Mouse (Mus musculus): ENCODE data around the gene Bcat2. TPM values are rescaled to one million over a fixed set of nuclear protein-coding genes. Genes with fewer than 3 reads are reported as not detected.

Bcat2 gene
- total and polyA plus RNA-seq, 3 experiments = 45.9 to 178 (median 114) TPM

- DNase-seq (ENCODE audit: low spot score) = no peak
- no peaks in the 10 kb centered on the region for H3K36me3 ChIP-seq (replicated peaks)
- no peak for TF ChIP-seq GATA2 (IDR thresholded peaks at IDR 0.05; ENCODE audit: borderline replicate concordance, low read depth, low read length)
- no peak overlapping the region for H3K4me3 ChIP-seq (ENCODE audit: low read depth, low read length)
- peaks cover 9% of the 10 kb centered on the region for H3K9me3 ChIP-seq (replicated peaks)
- peaks cover 20% of the 10 kb centered on the region; the same call in 1 of the 2 replicates for H3K27me3 ChIP-seq (ENCODE audit: insufficient read depth, low read length)
- ATAC-seq (ENCODE audit: extremely low read depth, insufficient number of reproducible peaks, low FRiP score, poor library complexity, severe bottlenecking) = no peak
- no peaks in the 10 kb centered on the region for H3K4me1 ChIP-seq (ENCODE audit: insufficient read depth, low read depth, low read length)
Measured at GRCm38 (mm10) chr7:45626571-45627076, 56.7 kb downstream of the Bcat2 start.

DNA sequence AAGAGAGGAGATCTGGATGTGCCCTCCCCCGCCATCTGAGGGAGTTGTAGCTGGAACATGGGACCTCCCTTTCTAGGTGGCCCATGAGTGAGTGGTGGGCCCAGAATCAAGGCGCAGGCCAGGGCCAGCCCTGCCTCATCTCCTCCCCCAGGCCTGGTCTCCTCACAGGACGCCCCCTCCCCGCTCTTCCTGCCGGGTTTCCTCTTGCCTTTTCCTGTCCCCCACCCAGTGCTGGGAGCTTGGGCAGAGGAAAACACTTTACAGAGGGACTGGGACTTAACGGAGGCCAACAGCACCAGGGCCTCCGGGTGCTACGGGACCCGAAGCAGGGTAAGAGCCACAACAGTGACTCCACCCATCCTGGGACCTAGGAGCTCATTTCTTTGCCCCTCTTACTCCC is 57.3 kb downstream of the Bcat2 start, which contains the start of gene Rasip1:
TSS of gene Rasip1 (plus strand) at position 228 of the 400 bp plus-strand sequence.
- no peak within 1 kb of the TSS for H3K4me3 ChIP-seq (ENCODE audit: low read depth, low read length)
- ATAC-seq (ENCODE audit: extremely low read depth, insufficient number of reproducible peaks, low FRiP score, poor library complexity, severe bottlenecking) = no peak

GRCm38 (mm10) chr7:45628364-45629294 is 58.7 kb downstream of the Bcat2 start:
- H3K9me3 ChIP-seq (replicated peaks) = peaks cover 9% of the 10 kb centered on the region
- TF ChIP-seq GATA2 (IDR thresholded peaks at IDR 0.05; ENCODE audit: borderline replicate concordance, low read depth, low read length) = no peak
- TF ChIP-seq GATA1 (IDR thresholded peaks at IDR 0.05; ENCODE audit: borderline replicate concordance, low read length) = no peak
- TF ChIP-seq TAL1 (conservative IDR thresholded peaks at IDR 0.05; ENCODE audit: low read depth, low read length) = no peak
- no peak for TF ChIP-seq CTCF (IDR thresholded peaks at IDR 0.05; ENCODE audit: low read depth, low read length)
- TF ChIP-seq POLR2AphosphoS5 (IDR thresholded peaks at IDR 0.05; ENCODE audit: insufficient replicate concordance, low read depth, low read length) = no peak
- DNase-seq (ENCODE audit: low spot score) (no peak), ATAC-seq (ENCODE audit: extremely low read depth, insufficient number of reproducible peaks, low FRiP score, poor library complexity, severe bottlenecking) (no peak)
- peaks cover 15% of the 10 kb centered on the region; the same call in 1 of the 2 replicates for H3K27me3 ChIP-seq (ENCODE audit: insufficient read depth, low read length)
- no peaks in the 10 kb centered on the region for H3K36me3 ChIP-seq (replicated peaks)
- H3K4me1 ChIP-seq (ENCODE audit: insufficient read depth, low read depth, low read length) = no peaks in the 10 kb centered on the region
- H3K4me3 ChIP-seq (ENCODE audit: low read depth, low read length) = no peak overlapping the region; the same call in 1 of the 2 replicates

More for the DNA sequence above, 57.3 kb downstream of the Bcat2 start, which contains the start of gene Rasip1:
- DNase-seq (ENCODE audit: low spot score) = no peak
- Histone ChIP-seq H3K9me3 (replicated peaks) (peaks cover 9% of the 10 kb centered on the region), H3K4me1 (ENCODE audit: insufficient read depth, low read depth, low read length) (no peaks in the 10 kb centered on the region), H3K36me3 (replicated peaks) (no peaks in the 10 kb centered on the region), H3K27me3 (ENCODE audit: insufficient read depth, low read length) (peaks cover 20% of the 10 kb centered on the region; the same call in 1 of the 2 replicates)
- no peak for TF ChIP-seq POLR2AphosphoS5 (IDR thresholded peaks at IDR 0.05; ENCODE audit: insufficient replicate concordance, low read depth, low read length)
- TF ChIP-seq GATA2 (IDR thresholded peaks at IDR 0.05; ENCODE audit: borderline replicate concordance, low read depth, low read length) = no peak
- TF ChIP-seq CTCF (IDR thresholded peaks at IDR 0.05; ENCODE audit: low read depth, low read length) = no peak

GRCm38 (mm10) chr7:45630064-45630907 is 60.3 kb downstream of the Bcat2 start:
- ATAC-seq (ENCODE audit: extremely low read depth, insufficient number of reproducible peaks, low FRiP score, poor library complexity, severe bottlenecking) = no peak
- H3K4me3 ChIP-seq (ENCODE audit: low read depth, low read length) = no peak overlapping the region
- H3K9me3 ChIP-seq (replicated peaks) = peaks cover 9% of the 10 kb centered on the region
- DNase-seq (ENCODE audit: low spot score) = no peak
- H3K27me3 ChIP-seq (ENCODE audit: insufficient read depth, low read length) = peaks cover 15% of the 10 kb centered on the region; the same call in 1 of the 2 replicates
- H3K36me3 ChIP-seq (replicated peaks) = no peaks in the 10 kb centered on the region
- no peak for TF ChIP-seq TAL1 (conservative IDR thresholded peaks at IDR 0.05; ENCODE audit: low read depth, low read length)
- no peak for TF ChIP-seq POLR2AphosphoS5 (IDR thresholded peaks at IDR 0.05; ENCODE audit: insufficient replicate concordance, low read depth, low read length)
- no peak for TF ChIP-seq CTCF (IDR thresholded peaks at IDR 0.05; ENCODE audit: low read depth, low read length)
- TF ChIP-seq GATA2 (IDR thresholded peaks at IDR 0.05; ENCODE audit: borderline replicate concordance, low read depth, low read length) = no peak
- TF ChIP-seq GATA1 (IDR thresholded peaks at IDR 0.05; ENCODE audit: borderline replicate concordance, low read length) = no peak
- H3K4me1 ChIP-seq (ENCODE audit: insufficient read depth, low read depth, low read length) = peaks cover 6% of the 10 kb centered on the region

- Histone ChIP-seq H3K36me3 (replicated peaks) (no peaks in the 10 kb centered on the region), H3K9me3 (replicated peaks) (peaks cover 9% of the 10 kb centered on the region), H3K4me1 (ENCODE audit: insufficient read depth, low read depth, low read length) (peaks cover 10% of the 10 kb centered on the region), H3K4me3 (ENCODE audit: low read depth, low read length) (no peak overlapping the region), H3K27me3 (ENCODE audit: insufficient read depth, low read length) (peaks cover 15% of the 10 kb centered on the region; the same call in 1 of the 2 replicates)
- no peak for DNase-seq (ENCODE audit: low spot score)
- TF ChIP-seq GATA2 (IDR thresholded peaks at IDR 0.05; ENCODE audit: borderline replicate concordance, low read depth, low read length) = no peak
- no peak for TF ChIP-seq POLR2AphosphoS5 (IDR thresholded peaks at IDR 0.05; ENCODE audit: insufficient replicate concordance, low read depth, low read length)
- TF ChIP-seq GATA1 (IDR thresholded peaks at IDR 0.05; ENCODE audit: borderline replicate concordance, low read length) = no peak
- no peak for TF ChIP-seq TAL1 (conservative IDR thresholded peaks at IDR 0.05; ENCODE audit: low read depth, low read length)
- TF ChIP-seq CTCF (IDR thresholded peaks at IDR 0.05; ENCODE audit: low read depth, low read length) = no peak
- ATAC-seq (ENCODE audit: extremely low read depth, insufficient number of reproducible peaks, low FRiP score, poor library complexity, severe bottlenecking) = no peak
Measured at GRCm38 (mm10) chr7:45632499-45632898, 62.5 kb downstream of the Bcat2 start.
